Mouse (Mus musculus): Measurements from ENCODE around the gene Pnldc1.

Pnldc1 gene

DNA sequence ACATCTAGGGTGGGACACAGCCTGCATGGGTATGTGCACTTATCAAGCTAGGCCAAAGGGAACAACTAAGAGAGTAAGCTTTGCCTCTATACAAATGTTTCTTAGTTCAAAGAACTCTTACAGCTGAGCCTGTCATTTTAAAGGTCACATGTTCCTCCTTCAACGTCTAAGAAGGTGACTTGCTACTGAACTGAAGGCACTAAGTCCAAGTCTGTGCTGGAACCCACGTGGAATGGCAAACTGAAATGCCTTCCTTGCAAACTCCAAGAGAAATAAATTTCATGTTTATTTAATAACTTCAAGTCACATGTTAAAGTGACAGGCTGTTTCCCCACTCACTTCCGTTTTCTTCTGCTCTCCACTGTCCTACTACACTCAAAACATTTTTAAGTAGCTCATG is 52.6 kb downstream of the Pnldc1 start:
- DNase-seq (ENCODE audit: low read depth, low spot score) = no peak

DNA sequence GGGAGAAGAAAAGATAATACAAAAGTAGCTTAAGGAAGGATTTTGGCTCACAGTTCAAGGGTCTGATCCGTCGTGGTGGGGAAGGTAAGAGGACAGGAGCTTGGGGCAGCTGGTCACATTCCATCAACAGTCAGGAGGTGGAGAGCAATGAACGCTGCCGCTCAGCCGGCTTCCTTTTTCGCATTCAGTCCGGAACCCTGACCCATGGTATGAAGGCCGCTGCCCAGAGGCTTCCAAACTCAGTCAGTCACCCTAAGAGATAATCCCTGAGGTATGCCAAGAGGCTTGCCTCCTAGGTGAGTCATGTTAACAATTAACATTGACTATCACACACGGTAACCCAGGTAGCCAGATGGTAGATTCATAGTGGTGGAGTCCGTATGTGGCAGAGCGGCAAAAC is 55.6 kb downstream of the Pnldc1 start:
- DNase-seq (ENCODE audit: low read depth, low spot score) = no peak

DNA sequence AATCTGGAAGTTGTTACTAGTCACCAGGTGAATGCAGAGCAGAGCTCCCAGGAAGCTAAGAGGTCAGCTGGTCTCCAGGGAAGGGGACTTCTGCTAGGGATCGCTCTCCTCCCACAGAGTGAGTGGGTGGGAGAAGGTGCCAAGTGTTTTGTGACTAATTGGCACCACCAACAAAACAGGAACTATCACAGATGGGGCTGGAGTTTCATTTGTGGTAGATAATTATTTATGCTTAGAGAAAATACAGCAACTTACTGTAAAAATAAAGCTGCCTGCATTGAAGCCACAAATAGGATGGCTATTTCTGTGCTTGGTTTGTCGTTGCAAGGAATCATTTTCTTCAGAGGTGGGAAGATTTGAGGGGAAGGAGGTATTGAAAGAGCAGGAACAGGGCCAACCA is 56.2 kb downstream of the Pnldc1 start:
- DNase-seq (ENCODE audit: low read depth, low spot score) = no peak

DNA sequence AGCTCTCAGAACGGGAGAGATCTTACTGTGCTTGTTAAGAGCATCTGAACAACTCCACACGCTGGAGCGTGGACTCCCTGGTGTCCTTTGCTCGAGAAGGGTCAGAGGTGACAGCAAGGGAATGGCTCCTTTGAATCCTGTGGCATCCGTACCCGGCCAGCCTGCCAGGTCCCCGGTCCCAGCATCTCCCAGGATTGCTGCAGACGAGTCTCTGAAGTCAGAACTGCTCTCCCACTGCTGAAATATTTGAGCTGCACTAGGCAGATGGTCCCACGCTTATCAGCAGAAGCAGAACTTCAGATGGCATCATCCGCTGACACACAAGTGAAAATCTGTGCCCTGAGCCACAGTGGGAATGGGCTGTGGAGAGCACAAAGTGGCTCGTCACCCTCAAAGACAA is 58.3 kb downstream of the Pnldc1 start:
- no peak for DNase-seq (ENCODE audit: low read depth, low spot score)

DNA sequence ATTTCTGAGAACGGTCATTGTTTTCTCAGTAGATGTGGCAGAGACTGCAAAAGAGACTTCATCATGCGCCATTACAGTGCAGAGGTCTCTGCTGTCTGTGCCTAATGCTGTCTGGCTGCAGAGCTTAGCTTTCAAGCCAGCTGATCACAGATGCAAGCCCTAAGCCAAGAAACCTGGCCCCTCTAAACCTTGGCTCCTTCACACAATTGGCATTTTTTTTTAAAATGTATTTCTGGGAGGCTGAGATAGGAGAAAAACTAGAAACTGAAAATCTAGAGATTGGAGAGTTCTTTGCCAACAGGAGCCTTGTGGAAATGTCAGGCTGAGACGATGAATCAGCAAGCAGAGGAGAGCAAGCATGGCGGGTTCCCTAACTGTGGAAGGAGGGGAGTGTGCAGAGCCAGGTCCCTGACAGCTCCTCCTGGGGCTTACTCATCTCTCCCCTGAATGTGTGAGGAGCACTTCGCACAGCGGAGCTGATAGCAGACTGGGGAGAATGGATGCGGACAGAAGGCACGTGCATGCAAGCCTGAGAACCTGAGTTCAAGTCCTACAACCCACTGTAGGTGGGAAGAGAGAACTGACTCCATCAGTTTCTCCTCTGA is 60.1 kb downstream of the Pnldc1 start:
- DNase-seq (ENCODE audit: low read depth, low spot score) = no peak

DNA sequence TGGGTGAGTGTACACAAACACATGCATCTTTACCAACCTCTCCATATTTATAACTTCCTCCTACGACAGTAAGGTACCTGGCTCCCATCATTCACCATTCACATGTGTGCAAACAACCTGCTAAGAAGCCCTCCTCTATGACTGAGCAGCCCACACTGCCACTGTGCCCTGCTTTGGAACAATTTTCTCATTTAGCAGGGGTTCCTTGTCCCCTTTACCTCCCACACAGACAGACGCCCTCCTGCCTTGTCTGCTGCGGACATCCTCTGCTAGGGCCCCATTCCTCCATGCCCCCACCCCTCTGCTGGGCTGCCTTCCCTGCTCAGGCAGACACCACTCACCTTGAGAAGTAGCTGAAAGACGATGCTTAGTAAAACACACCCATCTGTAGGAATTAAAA is 62.3 kb downstream of the Pnldc1 start:
- no peak for DNase-seq (ENCODE audit: low read depth, low spot score)

DNA sequence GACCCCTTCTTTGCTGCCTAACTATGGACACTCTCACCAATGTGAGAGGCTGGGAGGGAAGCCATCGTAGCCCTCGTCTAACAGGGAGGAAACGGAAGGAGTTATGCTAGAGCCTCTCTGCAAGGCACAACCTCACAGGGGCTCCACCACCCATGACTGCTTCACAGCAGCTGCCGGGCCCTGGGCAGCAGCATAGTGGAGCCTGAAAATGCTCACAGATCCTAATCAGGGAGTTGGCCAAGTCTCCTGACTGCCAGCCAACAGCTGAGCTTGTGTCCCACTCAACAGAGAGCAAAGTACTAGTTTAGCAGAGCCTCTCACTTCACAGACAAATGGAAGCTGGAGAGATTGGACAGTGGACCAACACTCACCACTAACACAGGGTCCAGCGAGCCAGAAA is 63.6 kb downstream of the Pnldc1 start:
- DNase-seq (ENCODE audit: low read depth, low spot score) = no peak

DNA sequence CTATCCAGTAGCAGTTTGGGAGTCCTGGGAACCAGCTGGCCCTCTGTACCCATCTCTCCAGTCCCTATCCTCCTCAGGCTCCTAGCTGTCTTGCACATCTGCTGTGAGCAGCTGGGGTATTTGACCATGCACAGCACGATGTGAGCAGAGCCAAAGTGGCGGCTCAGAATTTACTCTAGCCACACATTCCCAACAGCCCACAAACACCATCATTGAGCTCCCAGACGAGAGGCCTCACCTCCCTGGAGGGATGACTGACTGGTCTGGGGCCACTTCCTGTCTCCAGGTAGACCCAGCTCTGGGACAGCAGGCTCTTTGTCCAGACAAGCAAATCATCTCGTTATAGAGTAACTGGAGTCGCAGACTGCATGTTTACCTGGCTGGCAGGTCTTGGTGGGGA is 64.2 kb downstream of the Pnldc1 start:
- DNase-seq (ENCODE audit: low read depth, low spot score) = no peak

DNA sequence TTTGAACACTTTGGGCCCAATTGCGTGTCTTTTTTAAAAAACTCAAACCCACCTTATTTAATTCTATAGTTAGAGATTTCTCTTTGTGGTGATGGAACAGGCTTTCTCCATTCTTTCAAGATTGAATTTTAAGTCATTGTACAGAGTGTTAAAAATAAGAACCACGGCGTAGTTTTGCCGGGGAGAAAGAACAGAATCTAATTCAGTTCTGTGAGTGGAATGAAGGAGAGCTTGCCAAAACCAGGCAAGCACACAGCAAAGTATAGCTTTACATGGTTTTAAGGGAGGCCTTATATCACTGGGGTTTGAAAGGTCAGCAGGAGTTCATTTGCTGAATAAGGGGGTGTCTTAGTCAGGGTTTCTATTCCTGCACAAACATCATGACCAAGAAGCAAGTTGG is 65.5 kb downstream of the Pnldc1 start:
- no peak for DNase-seq (ENCODE audit: low read depth, low spot score)

DNA sequence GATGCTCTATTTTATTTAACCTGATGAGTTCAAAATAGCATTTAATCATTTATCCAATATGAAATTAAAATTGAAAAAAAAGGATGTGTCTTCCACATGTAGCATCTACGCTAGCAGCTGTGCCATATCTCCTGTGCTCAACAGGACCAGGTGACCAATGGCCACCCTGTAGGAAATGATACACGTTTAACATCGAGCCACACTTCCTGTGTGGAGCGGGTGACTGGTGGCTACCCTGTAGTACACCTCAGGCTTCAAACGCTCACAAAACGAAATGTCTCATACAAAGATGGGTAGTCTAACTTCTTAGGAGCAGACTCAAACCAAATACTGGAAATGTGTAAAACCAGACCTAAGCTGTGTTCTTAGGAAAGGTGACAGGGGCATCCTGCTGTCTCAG is 66.2 kb downstream of the Pnldc1 start:
- DNase-seq (ENCODE audit: low read depth, low spot score) = no peak

DNA sequence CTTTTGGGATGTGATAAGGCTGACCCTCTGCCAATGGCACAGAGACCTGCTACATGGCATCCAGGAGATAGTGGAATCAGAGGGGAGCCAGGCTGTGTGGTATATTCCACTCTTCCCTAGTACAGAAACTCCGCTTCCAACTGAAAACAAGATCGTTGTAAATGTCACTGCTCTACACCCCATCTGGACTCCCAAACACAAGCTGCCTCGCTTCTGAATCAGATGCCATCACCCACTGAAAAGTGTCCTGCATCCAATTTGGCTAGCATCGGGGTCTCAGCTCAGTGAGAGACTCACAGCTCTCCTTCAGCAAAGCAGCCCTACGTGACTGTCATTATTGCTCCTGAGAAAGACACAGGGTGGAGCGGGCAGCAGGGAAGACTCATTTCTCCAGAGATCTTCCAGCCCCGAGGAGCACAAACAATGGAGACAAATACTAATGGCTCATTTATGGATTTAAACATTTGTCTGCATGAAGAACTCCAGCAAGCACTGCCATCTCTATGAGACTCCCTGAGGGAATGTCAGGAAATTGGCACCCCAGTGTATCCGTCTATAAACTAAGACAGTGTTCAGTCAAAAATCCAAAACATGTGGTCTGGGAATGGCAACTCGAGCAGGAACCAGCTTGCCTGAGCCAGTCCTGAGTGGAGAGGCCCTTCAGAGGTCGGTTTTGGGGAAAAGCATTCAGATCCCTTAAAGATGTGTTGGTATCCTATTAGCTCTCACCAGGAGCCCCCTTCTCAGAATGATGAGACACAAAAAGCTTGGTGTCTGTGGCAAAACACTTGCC is 70.4 kb downstream of the Pnldc1 start:
- DNase-seq (ENCODE audit: low read depth, low spot score) = no peak

All from skeletal muscle tissue, adult 2 months (tissue).